Mouse (Mus musculus) embryonic facial prominence, embryonic 14.5 days (tissue): Measurements from ENCODE around the gene Jmjd8. TPM values are rescaled to one million over a fixed set of nuclear protein-coding genes. Genes with fewer than 3 reads are reported as not detected.

Source experiments
- ATAC-seq: fragments of 200-750 bp; cut with Nextera tagmentation; 2 replicates; pipeline ENCODE4 v1.8.0; 2017; ENCODE audit warnings: low read depth, moderate number of reproducible peaks, moderate TSS enrichment
- DNase-seq: peaks from one replicate; pipeline ENCODE4 v3.0.0-alpha.2; 2015; ENCODE audit warnings: low spot score
- H3K27ac ChIP-seq: fragments of 300-500 bp; sonication (generic); replicated peaks from 2 replicates; pipeline ENCODE4 v1.5.1; 2014; ENCODE audit warnings: low read depth, mild to moderate bottlenecking, low read length, moderate library complexity
- H3K27me3 ChIP-seq: fragments of 300-500 bp; sonication (generic); replicated peaks from 2 replicates; pipeline ENCODE4 v1.6.1; 2014; ENCODE audit warnings: low read length; ENCODE audit not compliant: control insufficient read depth, insufficient read depth
- H3K36me3 ChIP-seq: fragments of 300-500 bp; sonication (generic); 2 replicates; pipeline ENCODE4 v1.6.1; 2014; ENCODE audit warnings: low read length, mixed read lengths; ENCODE audit not compliant: control insufficient read depth, insufficient read depth
- H3K4me1 ChIP-seq: fragments of 300-500 bp; sonication (generic); 2 replicates; pipeline ENCODE4 v1.6.1; 2014; ENCODE audit warnings: antibody characterized with exemption, low read length; ENCODE audit not compliant: control insufficient read depth, insufficient read depth
- H3K4me2 ChIP-seq: fragments of 300-500 bp; sonication (generic); 2 replicates; pipeline ENCODE4 v1.6.1; 2014; ENCODE audit warnings: low read depth, mild to moderate bottlenecking, low read length, moderate library complexity, mixed read lengths
- H3K4me3 ChIP-seq: fragments of 300-500 bp; sonication (generic); 2 replicates; pipeline ENCODE4 v1.5.1; 2014; ENCODE audit warnings: low read depth, mild to moderate bottlenecking, low read length
- H3K9ac ChIP-seq: fragments of 300-500 bp; sonication (generic); 2 replicates; pipeline ENCODE4 v1.6.1; 2014; ENCODE audit warnings: low read depth, mild to moderate bottlenecking, low read length, moderate library complexity, mixed read lengths
- H3K9me3 ChIP-seq: fragments of 300-500 bp; sonication (generic); 2 replicates; pipeline ENCODE4 v1.6.1; 2016; ENCODE audit warnings: low read length; ENCODE audit not compliant: control insufficient read depth
- WGBS: fragments of 180-500 bp; shearing (Covaris S2); extraction: QIAGEN DNeasy Blood & Tissue Kit; methylation state at CpG from one replicate; pipeline ENCODE4 v1.1.7; 2014; 5-methylcytosine and 5-hydroxymethylcytosine counted together
- polyA plus RNA-seq: library from polyadenylated mRNA; unstranded; fragments of >200 nt; fragmentation: Nextera tagmentation; extraction: Ambion mirVana; gene quantifications from 2 replicates; pipeline ENCODE4 v1.2.1, GENCODE M21; 2014

Jmjd8 gene
- polyA plus RNA-seq, 1 experiment from 2014 or later: 35.2 TPM

- no peaks in the 10 kb centered on the region for H3K27me3 ChIP-seq
- 31% methylated on average over 6 of the region's 6 CpGs for WGBS
- peaks cover 43% of the 10 kb centered on the region for H3K4me1 ChIP-seq
- peak overlapping the region; percentile 90 for H3K9ac ChIP-seq
- DNase-seq (no peak), ATAC-seq (no peak)
- peaks cover 26% of the 10 kb centered on the region for H3K36me3 ChIP-seq
- H3K27ac ChIP-seq: peak overlapping the region; percentile 96
- H3K9me3 ChIP-seq: no peaks in the 10 kb centered on the region
- H3K4me2 ChIP-seq: peak overlapping the region; percentile 86
- H3K4me3 ChIP-seq: peak overlapping the region; percentile 87
Observed at GRCm38 (mm10) chr17:25833961-25834594, 5.4 kb downstream of the Jmjd8 start.

- DNase-seq (no peak), ATAC-seq (no peak)
- Histone ChIP-seq H3K27me3 (no peaks in the 10 kb centered on the region), H3K27ac (no peak overlapping the region), H3K4me3 (peak overlapping the region; percentile 87), H3K4me2 (peak overlapping the region; percentile 86), H3K36me3 (peaks cover 31% of the 10 kb centered on the region), H3K9me3 (no peaks in the 10 kb centered on the region), H3K9ac (peak overlapping the region; percentile 90), H3K4me1 (peaks cover 41% of the 10 kb centered on the region)
- WGBS: 84% methylated on average over 10 of the region's 12 CpGs
Observed at GRCm38 (mm10) chr17:25834595-25835222, 6.0 kb downstream of the Jmjd8 start.

GRCm38 (mm10) chr17:25835301-25835700, 6.6 kb downstream of the Jmjd8 start:
- no peak for ATAC-seq
- peaks cover 38% of the 10 kb centered on the region for H3K4me1 ChIP-seq

DNA sequence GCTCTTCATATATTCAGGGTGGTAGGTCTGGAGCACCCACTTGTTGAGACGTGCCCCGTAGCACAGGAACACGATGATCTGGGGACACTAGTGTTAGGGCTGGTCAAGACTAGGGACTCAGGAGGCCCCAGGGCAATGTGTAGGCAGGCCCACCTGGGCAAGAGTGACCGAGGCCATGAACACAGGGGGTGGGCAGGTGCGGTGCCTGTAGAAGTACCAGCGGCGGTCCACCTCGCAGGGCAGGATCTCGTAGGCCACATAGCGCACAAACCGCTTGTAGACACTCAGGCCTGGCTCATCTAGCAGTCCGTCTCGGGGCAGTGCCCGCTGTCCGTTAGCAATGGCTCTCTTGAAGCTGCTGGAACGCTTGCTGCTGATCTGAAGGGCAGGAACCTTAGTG, 7.1 kb downstream of the Jmjd8 start:
- Histone ChIP-seq H3K9me3 (no peaks in the 10 kb centered on the region), H3K4me2 (peak overlapping the region; percentile 88; the same call in 1 of the 2 replicates), H3K4me3 (no peak overlapping the region), H3K36me3 (peaks cover 31% of the 10 kb centered on the region), H3K4me1 (peaks cover 33% of the 10 kb centered on the region), H3K9ac (no peak overlapping the region), H3K27me3 (no peaks in the 10 kb centered on the region), H3K27ac (no peak overlapping the region)
- WGBS: 90% methylated on average over 16 of the region's 16 CpGs
- ATAC-seq: no peak
- DNase-seq: no peak

More at GRCm38 (mm10) chr17:25835301-25835700, 6.6 kb downstream of the Jmjd8 start:
- Histone ChIP-seq H3K4me2 (peak overlapping the region; percentile 86; the same call in 1 of the 2 replicates), H3K9me3 (no peaks in the 10 kb centered on the region), H3K9ac (no peak overlapping the region), H3K4me3 (no peak overlapping the region), H3K27me3 (no peaks in the 10 kb centered on the region), H3K27ac (no peak overlapping the region), H3K36me3 (peaks cover 31% of the 10 kb centered on the region)
- WGBS: 90% methylated on average over 7 of the region's 7 CpGs
- DNase-seq: no peak

GRCm38 (mm10) chr17:25836397-25837075, 7.9 kb downstream of the Jmjd8 start:
- Histone ChIP-seq H3K4me2 (peak overlapping the region; percentile 88), H3K27ac (peak overlapping the region; percentile 44), H3K36me3 (peaks cover 31% of the 10 kb centered on the region), H3K4me1 (peaks cover 26% of the 10 kb centered on the region), H3K27me3 (no peaks in the 10 kb centered on the region), H3K4me3 (peak overlapping the region; percentile 44), H3K9me3 (no peaks in the 10 kb centered on the region), H3K9ac (peak overlapping the region; percentile 67)
- ATAC-seq: no peak
- 26% methylated on average over 12 of the region's 23 CpGs for WGBS
- DNase-seq: no peak

DNA sequence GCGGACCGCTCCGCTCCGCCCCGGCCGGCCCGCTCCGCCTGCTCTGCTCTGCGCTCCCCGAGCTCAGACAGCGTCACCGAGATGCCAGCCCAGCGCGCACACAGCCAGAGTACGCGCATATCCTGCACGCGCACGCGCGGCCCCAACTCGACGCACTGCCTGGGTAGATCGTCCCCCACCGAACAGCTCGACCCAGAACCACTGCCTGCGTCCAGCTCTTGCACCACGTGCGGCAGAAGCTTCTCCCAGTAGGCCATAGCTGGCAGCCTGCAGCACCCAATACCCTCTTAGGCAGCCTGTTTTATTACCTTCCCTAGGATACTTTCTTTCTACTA, 8.4 kb downstream of the Jmjd8 start, which contains the start of gene Rhbdl1:
Gene Rhbdl1 (minus strand): TSS at position 220 of the 335 bp plus-strand sequence.
- no peaks in the 10 kb centered on the region for H3K27me3 ChIP-seq
- H3K4me3 ChIP-seq: peak within 1 kb of the TSS; percentile 44
- H3K27ac ChIP-seq: peak within 1 kb of the TSS; percentile 44
- under 1% methylated on average over 19 of the region's 29 CpGs for WGBS
- H3K36me3 ChIP-seq: peaks cover 34% of the 10 kb centered on the region
- ATAC-seq (peak; percentile 20; the same call in 1 of the 2 replicates), DNase-seq (peak; percentile 73)
- H3K4me2 ChIP-seq: peak within 1 kb of the TSS; percentile 88
- H3K9ac ChIP-seq: peak within 1 kb of the TSS; percentile 67
- H3K9me3 ChIP-seq: no peaks in the 10 kb centered on the region
- H3K4me1 ChIP-seq: peaks cover 21% of the 10 kb centered on the region

DNA sequence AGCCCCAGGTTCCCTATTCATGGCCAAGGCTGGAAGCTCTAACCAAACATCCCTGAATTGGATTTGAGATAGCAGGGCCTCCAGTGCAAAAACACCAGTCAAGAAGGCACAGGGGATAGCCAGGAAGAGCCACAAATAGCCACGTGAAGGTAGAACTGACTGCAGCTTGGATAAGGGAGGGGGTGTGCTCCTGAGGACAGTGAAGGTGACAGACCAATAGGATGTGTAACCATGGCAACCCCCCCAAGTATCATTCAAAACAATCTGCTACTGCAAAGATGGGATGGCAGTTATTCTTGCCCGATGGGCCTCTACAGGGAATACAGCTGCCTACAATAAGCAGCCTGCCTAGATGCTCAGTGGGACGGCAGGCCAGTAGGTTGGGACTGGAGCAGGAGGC, 8.9 kb downstream of the Jmjd8 start:
- Histone ChIP-seq H3K4me3 (peak overlapping the region; percentile 44; the same call in 1 of the 2 replicates), H3K4me1 (peaks cover 20% of the 10 kb centered on the region), H3K9me3 (no peaks in the 10 kb centered on the region), H3K4me2 (peak overlapping the region; percentile 88), H3K36me3 (peaks cover 38% of the 10 kb centered on the region), H3K9ac (peak overlapping the region; percentile 67), H3K27ac (no peak overlapping the region; the same call in 1 of the 2 replicates), H3K27me3 (no peaks in the 10 kb centered on the region)
- DNase-seq (no peak), ATAC-seq (no peak)
- WGBS: 34% methylated on average over 3 of the region's 3 CpGs

GRCm38 (mm10) chr17:25838904-25839303, 10.2 kb downstream of the Jmjd8 start:
- H3K36me3 ChIP-seq: peaks cover 38% of the 10 kb centered on the region
- 87% methylated on average over 4 of the region's 4 CpGs for WGBS
- DNase-seq (no peak), ATAC-seq (no peak)
- no peaks in the 10 kb centered on the region for H3K27me3 ChIP-seq
- no peak overlapping the region for H3K27ac ChIP-seq
- no peak overlapping the region for H3K4me3 ChIP-seq
- peaks cover 27% of the 10 kb centered on the region for H3K4me1 ChIP-seq
- no peak overlapping the region for H3K9ac ChIP-seq
- no peaks in the 10 kb centered on the region for H3K9me3 ChIP-seq
- no peak overlapping the region for H3K4me2 ChIP-seq
